Mouse (Mus musculus): ENCODE measurements at regions not wholly inside any gene's neighbourhood (a gene's known extent, or its start where the extent isn't known, plus 50 kb on each side); places are given as distances from the start of the nearest gene placed in this dataset.

DNA sequence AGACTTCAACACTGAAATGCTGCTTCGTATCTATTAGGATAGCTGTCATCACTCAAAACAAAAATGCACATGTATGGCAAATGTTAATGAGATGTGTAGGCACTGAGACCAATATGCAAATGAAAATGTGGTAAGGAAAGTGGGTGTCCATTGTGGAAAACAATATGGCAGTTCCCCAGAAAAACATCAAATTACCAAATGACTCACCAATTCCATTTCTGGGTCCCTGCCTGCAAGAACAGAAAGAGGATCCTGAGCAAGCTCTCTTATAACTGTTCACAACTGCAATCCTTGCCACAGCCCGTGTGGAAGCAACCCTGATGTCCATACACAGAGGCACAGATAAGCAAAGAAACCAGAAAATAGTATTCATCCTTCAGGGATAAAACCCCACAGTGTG, 442.0 kb downstream of the Defb40 start:
- H3K27me3 ChIP-seq (replicated peaks; ENCODE audit: control insufficient read depth, insufficient read depth, low read length) = no peaks in the 10 kb centered on the region
- no peak overlapping the region for H3K27ac ChIP-seq (ENCODE audit: low read depth, low read length)
- no peaks in the 10 kb centered on the region for H3K9me3 ChIP-seq (replicated peaks; ENCODE audit: control insufficient read depth, low read length)
- WGBS = 80% methylated on average over 2 of the region's 2 CpGs
- H3K4me2 ChIP-seq (ENCODE audit: low read length) = no peak overlapping the region
- no peak overlapping the region for H3K4me3 ChIP-seq (ENCODE audit: low read depth, low read length)
- no peak for ATAC-seq
- H3K9ac ChIP-seq (ENCODE audit: low read length) = no peak overlapping the region
- no peaks in the 10 kb centered on the region for H3K4me1 ChIP-seq (ENCODE audit: control insufficient read depth, insufficient read depth, low read length)
- no peak for DNase-seq (ENCODE audit: low spot score)
- no peaks in the 10 kb centered on the region for H3K36me3 ChIP-seq (ENCODE audit: control insufficient read depth, insufficient read depth, low read length)

DNA sequence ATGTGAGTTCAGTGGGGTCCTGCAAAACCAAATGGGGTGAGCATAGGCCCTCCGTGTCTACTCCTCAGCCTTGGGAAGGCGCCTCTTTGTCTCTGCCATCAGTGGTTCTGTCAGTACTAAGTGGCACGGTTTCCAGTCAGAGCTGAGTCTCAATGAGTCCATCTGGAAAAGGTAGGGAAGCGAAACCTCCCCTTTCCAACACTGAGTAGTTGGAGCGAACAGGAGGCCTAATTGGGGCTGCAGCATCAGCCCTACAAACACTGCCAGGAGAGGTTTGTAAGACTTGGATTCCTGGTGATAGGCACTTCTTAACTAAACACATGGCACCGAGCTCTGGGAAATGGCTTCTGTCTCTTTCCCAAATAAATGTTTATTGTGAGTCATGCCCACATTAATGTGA, 449.9 kb downstream of the Defb40 start:
- DNase-seq (ENCODE audit: low spot score) (peak; percentile 36), ATAC-seq (no peak; the same call in 1 of the 2 replicates)
- Histone ChIP-seq H3K27me3 (replicated peaks; ENCODE audit: control insufficient read depth, insufficient read depth, low read length) (no peaks in the 10 kb centered on the region), H3K4me3 (ENCODE audit: low read depth, low read length) (no peak overlapping the region), H3K36me3 (ENCODE audit: control insufficient read depth, insufficient read depth, low read length) (no peaks in the 10 kb centered on the region), H3K27ac (ENCODE audit: low read depth, low read length) (no peak overlapping the region), H3K9ac (ENCODE audit: low read length) (no peak overlapping the region), H3K9me3 (replicated peaks; ENCODE audit: control insufficient read depth, low read length) (no peaks in the 10 kb centered on the region), H3K4me1 (ENCODE audit: control insufficient read depth, insufficient read depth, low read length) (no peaks in the 10 kb centered on the region), H3K4me2 (ENCODE audit: low read length) (no peak overlapping the region)
- 82% methylated on average over 6 of the region's 6 CpGs for WGBS

DNA sequence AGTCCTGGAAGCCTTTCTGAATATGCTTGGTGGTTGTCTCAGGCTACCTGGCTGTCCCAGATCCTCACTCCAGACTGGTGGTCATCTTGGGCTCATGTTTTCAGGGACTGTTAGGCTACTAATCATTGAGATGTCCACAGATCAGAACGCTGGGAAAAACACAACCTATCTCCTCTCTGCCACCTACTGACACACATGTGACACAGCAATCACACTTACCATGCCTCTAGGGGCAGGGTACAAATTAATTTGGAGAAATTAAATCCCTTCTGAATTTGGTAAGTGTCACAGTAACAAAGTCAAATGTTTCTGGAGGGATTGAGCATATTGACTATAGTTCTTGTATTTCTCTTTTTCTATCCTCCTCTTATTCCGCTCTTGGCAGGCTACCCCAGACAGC, 465.6 kb downstream of the Defb40 start:
- H3K4me2 ChIP-seq (ENCODE audit: low read length) = no peak overlapping the region
- ATAC-seq (no peak), DNase-seq (ENCODE audit: low spot score) (no peak)
- no peak overlapping the region for H3K27ac ChIP-seq (ENCODE audit: low read depth, low read length)
- no peaks in the 10 kb centered on the region for H3K27me3 ChIP-seq (replicated peaks; ENCODE audit: control insufficient read depth, insufficient read depth, low read length)
- no peaks in the 10 kb centered on the region for H3K4me1 ChIP-seq (ENCODE audit: control insufficient read depth, insufficient read depth, low read length)
- WGBS = 70% methylated on average over 2 of the region's 2 CpGs
- no peak overlapping the region for H3K4me3 ChIP-seq (ENCODE audit: low read depth, low read length)
- no peaks in the 10 kb centered on the region for H3K36me3 ChIP-seq (ENCODE audit: control insufficient read depth, insufficient read depth, low read length)
- H3K9ac ChIP-seq (ENCODE audit: low read length) = no peak overlapping the region
- H3K9me3 ChIP-seq (replicated peaks; ENCODE audit: control insufficient read depth, low read length) = no peaks in the 10 kb centered on the region

DNA sequence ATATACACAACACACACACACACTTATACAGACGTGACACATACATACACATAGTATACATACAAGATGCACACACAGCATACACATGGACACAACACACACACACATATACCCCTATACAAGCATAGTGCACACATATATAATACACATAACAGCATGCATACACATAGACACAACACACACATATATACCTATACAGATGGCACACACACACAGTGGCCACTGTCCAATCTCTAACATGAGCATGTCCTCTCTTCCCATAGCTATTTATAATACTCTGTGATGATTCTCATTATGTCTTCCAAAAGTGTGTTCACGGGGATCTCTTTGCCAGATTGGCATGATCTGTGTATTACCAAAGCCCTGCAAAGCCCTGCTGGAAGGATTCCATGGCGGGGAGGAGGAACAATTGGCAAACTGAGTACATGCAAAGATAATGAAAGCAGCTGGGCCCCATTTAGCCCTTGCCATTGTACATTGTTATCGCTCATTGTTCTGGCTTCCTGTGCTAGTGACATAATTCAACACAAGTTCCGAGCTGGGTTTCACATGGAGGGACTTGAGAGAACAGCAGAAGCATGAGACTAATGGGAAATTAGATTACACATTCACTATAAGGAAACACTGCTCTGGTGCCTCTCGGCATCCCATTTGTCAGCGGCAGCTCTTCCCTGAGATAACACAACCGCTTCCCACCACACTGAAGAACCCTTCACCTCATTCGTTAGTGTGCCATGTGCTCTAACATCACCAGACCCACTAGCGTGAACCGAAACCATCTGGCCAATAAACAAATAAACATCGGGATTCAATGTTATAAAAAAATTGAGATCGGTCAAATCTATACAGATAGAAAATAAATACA, 471.7 kb downstream of the Defb40 start:
- Histone ChIP-seq H3K4me2 (ENCODE audit: low read length) (no peak overlapping the region), H3K9me3 (replicated peaks; ENCODE audit: control insufficient read depth, low read length) (no peaks in the 10 kb centered on the region), H3K36me3 (ENCODE audit: control insufficient read depth, insufficient read depth, low read length) (no peaks in the 10 kb centered on the region), H3K4me3 (ENCODE audit: low read depth, low read length) (no peak overlapping the region), H3K27ac (ENCODE audit: low read depth, low read length) (no peak overlapping the region), H3K9ac (ENCODE audit: low read length) (no peak overlapping the region), H3K27me3 (replicated peaks; ENCODE audit: control insufficient read depth, insufficient read depth, low read length) (no peaks in the 10 kb centered on the region), H3K4me1 (ENCODE audit: control insufficient read depth, insufficient read depth, low read length) (no peaks in the 10 kb centered on the region)
- DNase-seq (ENCODE audit: low spot score) = peak; percentile 65
- 76% methylated on average over 13 of the region's 13 CpGs for WGBS
- ATAC-seq = peak; percentile 34; the same call in 1 of the 2 replicates

GRCm38 (mm10) chr8:18490620-18491019, 487.4 kb downstream of the Defb40 start:
- Histone ChIP-seq H3K9me3 (replicated peaks; ENCODE audit: control insufficient read depth, low read length) (no peaks in the 10 kb centered on the region), H3K4me3 (ENCODE audit: low read depth, low read length) (no peak overlapping the region), H3K27ac (ENCODE audit: low read depth, low read length) (no peak overlapping the region), H3K4me2 (ENCODE audit: low read length) (no peak overlapping the region), H3K27me3 (replicated peaks; ENCODE audit: control insufficient read depth, insufficient read depth, low read length) (no peaks in the 10 kb centered on the region), H3K4me1 (ENCODE audit: control insufficient read depth, insufficient read depth, low read length) (no peaks in the 10 kb centered on the region), H3K9ac (ENCODE audit: low read length) (no peak overlapping the region), H3K36me3 (ENCODE audit: control insufficient read depth, insufficient read depth, low read length) (no peaks in the 10 kb centered on the region)
- ATAC-seq (no peak), DNase-seq (ENCODE audit: low spot score) (no peak)
- WGBS = 88% methylated on average over 5 of the region's 5 CpGs

- Histone ChIP-seq H3K9ac (ENCODE audit: low read length) (no peak overlapping the region), H3K4me2 (ENCODE audit: low read length) (no peak overlapping the region), H3K27me3 (replicated peaks; ENCODE audit: control insufficient read depth, insufficient read depth, low read length) (no peaks in the 10 kb centered on the region), H3K4me1 (ENCODE audit: control insufficient read depth, insufficient read depth, low read length) (no peaks in the 10 kb centered on the region), H3K9me3 (replicated peaks; ENCODE audit: control insufficient read depth, low read length) (no peaks in the 10 kb centered on the region), H3K36me3 (ENCODE audit: control insufficient read depth, insufficient read depth, low read length) (no peaks in the 10 kb centered on the region), H3K27ac (ENCODE audit: low read depth, low read length) (no peak overlapping the region), H3K4me3 (ENCODE audit: low read depth, low read length) (no peak overlapping the region)
- WGBS = 91% methylated on average over 3 of the region's 3 CpGs
- ATAC-seq (no peak), DNase-seq (ENCODE audit: low spot score) (no peak)
These were observed 498.0 kb downstream of the Defb40 start for GRCm38 (mm10) chr8:18480081-18480480.

GRCm38 (mm10) chr8:18478166-18478565, 499.9 kb downstream of the Defb40 start:
- Histone ChIP-seq H3K9me3 (replicated peaks; ENCODE audit: control insufficient read depth, low read length) (no peaks in the 10 kb centered on the region), H3K9ac (ENCODE audit: low read length) (no peak overlapping the region), H3K4me3 (ENCODE audit: low read depth, low read length) (no peak overlapping the region), H3K4me2 (ENCODE audit: low read length) (no peak overlapping the region), H3K27me3 (replicated peaks; ENCODE audit: control insufficient read depth, insufficient read depth, low read length) (no peaks in the 10 kb centered on the region), H3K27ac (ENCODE audit: low read depth, low read length) (no peak overlapping the region), H3K36me3 (ENCODE audit: control insufficient read depth, insufficient read depth, low read length) (no peaks in the 10 kb centered on the region), H3K4me1 (ENCODE audit: control insufficient read depth, insufficient read depth, low read length) (no peaks in the 10 kb centered on the region)
- WGBS = 86% methylated on average over 4 of the region's 4 CpGs
- ATAC-seq (no peak), DNase-seq (ENCODE audit: low spot score) (no peak)

DNA sequence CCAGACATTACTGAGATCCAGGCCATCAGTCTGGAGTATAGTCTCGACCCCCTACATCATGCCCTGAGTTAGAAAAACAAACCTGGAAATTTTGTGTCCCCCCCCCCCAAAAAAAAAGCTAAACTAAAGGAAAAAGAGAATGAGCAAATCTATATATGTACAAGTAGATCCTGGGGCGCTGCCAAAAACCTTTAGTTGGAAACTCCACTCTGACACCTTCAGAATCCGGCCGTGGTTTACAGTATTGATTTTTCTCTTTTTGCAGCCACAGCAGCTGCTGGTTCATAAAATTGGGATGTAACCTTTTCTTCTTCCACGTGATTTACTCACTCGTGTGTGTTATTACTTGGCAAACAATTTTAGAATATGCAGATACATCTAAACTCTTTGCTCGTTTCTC, 510.5 kb downstream of the Defb40 start:
- no peak for ATAC-seq
- no peak for DNase-seq (ENCODE audit: low spot score)
- H3K9ac ChIP-seq (ENCODE audit: low read length) = no peak overlapping the region
- no peaks in the 10 kb centered on the region for H3K36me3 ChIP-seq (ENCODE audit: control insufficient read depth, insufficient read depth, low read length)
- H3K4me1 ChIP-seq (ENCODE audit: control insufficient read depth, insufficient read depth, low read length) = no peaks in the 10 kb centered on the region
- no peaks in the 10 kb centered on the region for H3K27me3 ChIP-seq (replicated peaks; ENCODE audit: control insufficient read depth, insufficient read depth, low read length)
- WGBS = 85% methylated on average over 7 of the region's 7 CpGs
- no peak overlapping the region for H3K27ac ChIP-seq (ENCODE audit: low read depth, low read length)
- H3K4me2 ChIP-seq (ENCODE audit: low read length) = no peak overlapping the region
- no peak overlapping the region for H3K4me3 ChIP-seq (ENCODE audit: low read depth, low read length)
- H3K9me3 ChIP-seq (replicated peaks; ENCODE audit: control insufficient read depth, low read length) = no peaks in the 10 kb centered on the region

DNA sequence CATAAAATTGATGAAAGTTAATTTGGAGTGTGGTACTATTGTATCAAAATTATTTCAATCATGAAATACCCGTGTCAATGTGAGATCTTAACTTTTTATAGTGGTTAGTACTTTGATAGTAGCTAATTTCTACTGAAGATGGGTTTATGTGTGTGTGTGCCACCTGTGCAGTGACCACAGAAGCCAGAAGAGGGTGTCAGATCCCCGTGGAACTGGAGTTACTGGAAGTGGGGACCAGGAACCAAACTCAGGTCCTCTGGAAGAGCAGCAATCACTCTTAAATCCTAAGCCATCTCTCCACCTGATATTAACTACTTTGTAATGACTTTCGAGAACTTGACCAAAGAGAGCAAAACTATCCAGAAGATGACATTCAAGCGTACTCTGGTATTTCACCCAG, 517.4 kb downstream of the Defb40 start:
- Histone ChIP-seq H3K27ac (ENCODE audit: low read depth, low read length) (no peak overlapping the region), H3K4me3 (ENCODE audit: low read depth, low read length) (no peak overlapping the region), H3K9me3 (replicated peaks; ENCODE audit: control insufficient read depth, low read length) (no peaks in the 10 kb centered on the region), H3K36me3 (ENCODE audit: control insufficient read depth, insufficient read depth, low read length) (no peaks in the 10 kb centered on the region), H3K27me3 (replicated peaks; ENCODE audit: control insufficient read depth, insufficient read depth, low read length) (no peaks in the 10 kb centered on the region), H3K4me2 (ENCODE audit: low read length) (no peak overlapping the region), H3K4me1 (ENCODE audit: control insufficient read depth, insufficient read depth, low read length) (no peaks in the 10 kb centered on the region), H3K9ac (ENCODE audit: low read length) (no peak overlapping the region)
- 76% methylated on average over 4 of the region's 4 CpGs for WGBS
- no peak for ATAC-seq
- DNase-seq (ENCODE audit: low spot score) = no peak

Measured in forebrain, embryonic 14.5 days (tissue).